Mouse (Mus musculus): ENCODE results near the gene Vps53. TPM values are rescaled to one million over a fixed set of nuclear protein-coding genes. Genes with fewer than 3 reads are reported as not detected.
A peak's percentile ranks its signal among the peaks of the same experiment; 100 is the strongest.

Vps53 gene
- polyA plus RNA-seq (2012; fragmentation: generic; extraction: Trizol) = 41.2 TPM

DNA sequence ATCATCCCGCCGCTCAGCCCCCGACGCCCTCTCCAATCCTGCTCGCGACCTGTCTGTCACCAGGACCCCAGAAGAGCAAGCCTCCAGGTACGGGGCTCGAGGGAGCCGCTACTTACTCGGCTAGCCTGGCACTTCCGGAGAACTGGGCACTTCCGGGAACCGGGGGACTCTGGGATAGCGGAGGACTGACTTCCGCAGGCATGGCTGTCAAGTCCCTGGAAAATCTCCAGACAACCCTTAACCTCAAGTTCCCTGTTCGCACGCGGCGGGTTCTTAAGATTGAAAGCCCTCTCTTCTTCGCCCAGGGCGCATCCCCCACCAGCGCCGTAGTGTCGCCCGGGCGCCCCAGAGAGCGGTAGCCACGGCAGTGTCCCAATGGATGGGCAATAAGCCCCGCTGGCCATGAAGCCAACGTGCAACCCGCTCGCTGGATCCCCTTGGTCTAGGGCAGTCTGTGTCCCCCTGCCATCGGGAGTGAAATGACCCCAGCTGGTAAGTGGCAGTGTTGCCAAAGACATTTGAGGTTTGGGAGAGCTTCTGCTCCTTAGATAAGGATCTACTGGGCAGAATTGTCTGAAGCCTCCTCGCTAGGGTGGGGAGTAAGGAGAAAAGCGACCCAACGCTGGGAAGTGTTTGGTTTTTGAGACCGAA lies at the start of gene Vps53, which contains the start of gene Fam57a:
Gene Vps53, minus strand, starts transcription at position 153 of the 651 bp plus-strand sequence.
Gene Fam57a, plus strand, starts transcription at position 177 of the 651 bp plus-strand sequence.
- Histone ChIP-seq H3K4me3 (peak within 1 kb of the TSS; percentile 99), H3K27me3 (ENCODE audit: control insufficient read depth, insufficient read depth, insufficient read length) (no peaks in the 10 kb centered on the region), H3ac (ENCODE audit: control insufficient read depth, insufficient read length) (peak within 1 kb of the TSS; percentile 28), H3K36me3 (ENCODE audit: control insufficient read depth, insufficient read depth) (no peaks in the 10 kb centered on the region), H3K4me2 (ENCODE audit: low read depth) (peak within 1 kb of the TSS; percentile 91), H3K79me2 (ENCODE audit: control insufficient read depth, insufficient read depth) (peaks cover 12% of the 10 kb centered on the region)
- no peak for TF ChIP-seq E2F4 (IDR thresholded peaks at IDR 0.05; ENCODE audit: insufficient read depth)
- TF ChIP-seq TCF3 (IDR thresholded peaks at IDR 0.05; ENCODE audit: insufficient read length, low read depth) = no peak
- peak; percentile 52 for TF ChIP-seq POLR2A (IDR thresholded peaks at IDR 0.05; ENCODE audit: insufficient read length, low read depth)
- TF ChIP-seq REST (IDR thresholded peaks at IDR 0.05; ENCODE audit: insufficient read depth, insufficient read length) = no peak
- no peak for TF ChIP-seq MAX (IDR thresholded peaks at IDR 0.05; ENCODE audit: low read depth)

DNA sequence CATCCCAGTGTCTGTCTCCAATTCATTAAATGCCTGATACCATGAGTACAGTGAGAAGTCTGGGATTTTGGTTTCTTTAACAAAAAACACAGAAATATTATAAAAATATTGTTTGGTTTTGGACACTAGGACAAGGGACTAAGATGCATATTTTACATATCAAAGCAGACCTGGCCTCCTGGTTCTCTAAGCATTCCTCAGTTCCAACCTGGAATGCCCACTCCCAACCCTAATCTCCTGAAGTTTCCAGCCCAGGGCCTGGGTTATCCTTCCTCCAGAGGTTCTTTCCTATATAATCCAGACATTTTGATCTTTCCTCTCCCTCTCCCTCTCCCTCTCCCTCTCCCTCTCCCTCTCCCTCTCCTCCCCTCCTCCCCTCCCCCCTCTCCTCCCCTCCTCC lies 45.6 kb upstream of the Vps53 start:
- peaks cover 4% of the 10 kb centered on the region for H3K36me3 ChIP-seq (ENCODE audit: control insufficient read depth, insufficient read depth)
- no peak overlapping the region for H3ac ChIP-seq (ENCODE audit: control insufficient read depth, insufficient read length)
- no peak overlapping the region for H3K4me2 ChIP-seq (ENCODE audit: low read depth)

GRCm38 (mm10) chr11:76224631-76225030 lies 45.2 kb upstream of the Vps53 start:
- H3K4me2 ChIP-seq (ENCODE audit: low read depth) = no peak overlapping the region
- TF ChIP-seq TCF3 (IDR thresholded peaks at IDR 0.05; ENCODE audit: insufficient read length, low read depth) = no peak
- TF ChIP-seq USF1 (IDR thresholded peaks at IDR 0.05; ENCODE audit: low read depth) = no peak
- TF ChIP-seq REST (IDR thresholded peaks at IDR 0.05; ENCODE audit: insufficient read depth, insufficient read length) = no peak
- TF ChIP-seq POLR2A (IDR thresholded peaks at IDR 0.05; ENCODE audit: insufficient read length, low read depth) = no peak
- no peak for TF ChIP-seq MAX (IDR thresholded peaks at IDR 0.05; ENCODE audit: low read depth)
- no peak for TF ChIP-seq MYOD1 (IDR thresholded peaks at IDR 0.05; ENCODE audit: control insufficient read depth in 1 of 3, insufficient read length in 2 of 3, low read depth in 2 of 3)
- TF ChIP-seq MYOG (IDR thresholded peaks at IDR 0.05; ENCODE audit: control insufficient read depth in 1 of 3, insufficient read depth in 1 of 3, insufficient read length in 2 of 3, low read depth in 2 of 3) = no peak
- no peak for TF ChIP-seq POLR2AphosphoS2 (IDR thresholded peaks at IDR 0.05; ENCODE audit: insufficient read length, low read depth)
- TF ChIP-seq E2F4 (IDR thresholded peaks at IDR 0.05; ENCODE audit: insufficient read depth) = no peak
- TF ChIP-seq CEBPB (IDR thresholded peaks at IDR 0.05; ENCODE audit: insufficient read depth, poor library complexity, severe bottlenecking) = no peak
- TF ChIP-seq SRF (IDR thresholded peaks at IDR 0.05; ENCODE audit: control insufficient read depth, insufficient read length, low read depth) = no peak
- no peak overlapping the region for H3ac ChIP-seq (ENCODE audit: control insufficient read depth, insufficient read length)
- H3K79me2 ChIP-seq (ENCODE audit: control insufficient read depth, insufficient read depth) = no peaks in the 10 kb centered on the region
- H3K27me3 ChIP-seq (ENCODE audit: control insufficient read depth, insufficient read depth, insufficient read length) = no peaks in the 10 kb centered on the region
- peaks cover 4% of the 10 kb centered on the region for H3K36me3 ChIP-seq (ENCODE audit: control insufficient read depth, insufficient read depth)
- H3K4me3 ChIP-seq = no peak overlapping the region

More for the DNA sequence above, 45.6 kb upstream of the Vps53 start:
- TF ChIP-seq MYOG (IDR thresholded peaks at IDR 0.05; ENCODE audit: control insufficient read depth in 1 of 3, insufficient read depth in 1 of 3, insufficient read length in 2 of 3, low read depth in 2 of 3) (no peak), CEBPB (IDR thresholded peaks at IDR 0.05; ENCODE audit: insufficient read depth, poor library complexity, severe bottlenecking) (no peak), USF1 (IDR thresholded peaks at IDR 0.05; ENCODE audit: low read depth) (no peak), REST (IDR thresholded peaks at IDR 0.05; ENCODE audit: insufficient read depth, insufficient read length) (no peak), MAX (IDR thresholded peaks at IDR 0.05; ENCODE audit: low read depth) (no peak)
- H3K27me3 ChIP-seq (ENCODE audit: control insufficient read depth, insufficient read depth, insufficient read length) = no peaks in the 10 kb centered on the region
- H3K4me3 ChIP-seq = no peak overlapping the region
- H3K79me2 ChIP-seq (ENCODE audit: control insufficient read depth, insufficient read depth) = no peaks in the 10 kb centered on the region

GRCm38 (mm10) chr11:76217390-76217800 lies 37.9 kb upstream of the Vps53 start, which contains the start of the genes Dbil5 and Gemin4:
TSS of gene Dbil5 (plus strand) at chr11:76217608.
TSS of gene Gemin4 (minus strand) at chr11:76217664.
- Histone ChIP-seq H3ac (ENCODE audit: control insufficient read depth, insufficient read length) (peak within 1 kb of the TSS; percentile 10), H3K4me3 (peak within 1 kb of the TSS; percentile 88), H3K27me3 (ENCODE audit: control insufficient read depth, insufficient read depth, insufficient read length) (no peaks in the 10 kb centered on the region), H3K79me2 (ENCODE audit: control insufficient read depth, insufficient read depth) (peaks cover 12% of the 10 kb centered on the region), H3K36me3 (ENCODE audit: control insufficient read depth, insufficient read depth) (peaks cover 5% of the 10 kb centered on the region), H3K4me2 (ENCODE audit: low read depth) (peak within 1 kb of the TSS; percentile 93)
- TF ChIP-seq TCF12 (IDR thresholded peaks at IDR 0.05; ENCODE audit: insufficient read depth, poor library complexity, severe bottlenecking) (no peak), USF1 (IDR thresholded peaks at IDR 0.05; ENCODE audit: low read depth) (no peak), MYOG (IDR thresholded peaks at IDR 0.05; ENCODE audit: control insufficient read depth in 1 of 3, insufficient read depth in 1 of 3, insufficient read length in 2 of 3, low read depth in 2 of 3) (peak in 1 of 3 experiments; percentile 22), CEBPB (IDR thresholded peaks at IDR 0.05; ENCODE audit: insufficient read depth, poor library complexity, severe bottlenecking) (no peak), SRF (IDR thresholded peaks at IDR 0.05; ENCODE audit: control insufficient read depth, insufficient read length, low read depth) (no peak), E2F4 (IDR thresholded peaks at IDR 0.05; ENCODE audit: insufficient read depth) (no peak), POLR2AphosphoS2 (IDR thresholded peaks at IDR 0.05; ENCODE audit: insufficient read length, low read depth) (peak; percentile 95), POLR2A (IDR thresholded peaks at IDR 0.05; ENCODE audit: insufficient read length, low read depth) (peak; percentile 100), MAX (IDR thresholded peaks at IDR 0.05; ENCODE audit: low read depth) (peak; percentile 43), TCF3 (IDR thresholded peaks at IDR 0.05; ENCODE audit: insufficient read length, low read depth) (no peak), MYOD1 (IDR thresholded peaks at IDR 0.05; ENCODE audit: control insufficient read depth in 1 of 3, insufficient read length in 2 of 3, low read depth in 2 of 3) (peak in 1 of 3 experiments; percentile 38), REST (IDR thresholded peaks at IDR 0.05; ENCODE audit: insufficient read depth, insufficient read length) (no peak)
